Mouse (Mus musculus): ENCODE results near the gene Fcgr1.

DNA sequence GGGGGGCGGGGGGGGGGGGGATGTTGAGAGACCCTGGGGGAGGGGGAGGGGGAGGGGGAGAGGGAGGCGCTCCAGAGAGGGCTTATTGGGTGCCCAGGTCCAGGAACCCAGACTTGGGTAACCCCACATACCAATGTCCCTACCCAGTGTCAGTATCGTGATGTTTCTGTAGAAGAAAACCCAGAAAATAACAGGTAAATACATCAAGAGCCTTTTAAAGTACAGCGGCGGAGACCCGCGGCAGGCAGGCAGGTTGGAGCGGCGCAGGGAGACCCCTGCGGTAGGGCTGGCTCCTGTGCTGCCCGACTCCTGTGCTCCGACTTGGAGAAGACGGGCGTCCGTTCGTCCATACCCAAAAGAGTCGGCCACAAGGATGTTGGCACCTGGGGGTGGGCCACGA is 33.9 kb upstream of the Fcgr1 start:
- no peak for TF ChIP-seq CTCF (IDR thresholded peaks at IDR 0.05; ENCODE audit: extremely low read depth, insufficient read depth, low read length)
- no peak for TF ChIP-seq POLR2A (IDR thresholded peaks at IDR 0.05; ENCODE audit: extremely low read depth, insufficient read depth, low read length)
